Mouse (Mus musculus) thymus, postnatal 0 days (tissue): ENCODE measurements around the gene Abce1. TPM values are rescaled to one million over a fixed set of nuclear protein-coding genes. Genes with fewer than 3 reads are reported as not detected.

ENCODE experiments used
- DNase-seq: peaks from one replicate; pipeline ENCODE4 v3.0.0-alpha.2; 2015; ENCODE audit warnings: low spot score
- polyA plus RNA-seq: library from polyadenylated mRNA; unstranded; fragments of >200 nt; fragmentation: Nextera tagmentation; extraction: Ambion mirVana; gene quantifications from 2 replicates; pipeline ENCODE4 v1.2.1, GENCODE M21; 2015

The Abce1 gene
- polyA plus RNA-seq, 1 experiment from 2014 or later = 68.8 TPM

GRCm38 (mm10) chr8:79641119-79641518 is 70.4 kb downstream of the Abce1 start:
- DNase-seq = no peak

GRCm38 (mm10) chr8:79639586-79640451 is 71.7 kb downstream of the Abce1 start, which contains the start of gene Otud4:
TSS of gene Otud4 (plus strand) at chr8:79639618.
- DNase-seq = peak; percentile 23

- peak; percentile 98 for DNase-seq
Observed at GRCm38 (mm10) chr8:79638707-79639549, 72.6 kb downstream of the Abce1 start.

- peak; percentile 4 for DNase-seq
Observed at GRCm38 (mm10) chr8:79638001-79638706, 73.4 kb downstream of the Abce1 start.

- no peak for DNase-seq
Observed at GRCm38 (mm10) chr8:79637237-79637636, 74.3 kb downstream of the Abce1 start.

- no peak for DNase-seq
Observed at GRCm38 (mm10) chr8:79636151-79636550, 75.4 kb downstream of the Abce1 start.

GRCm38 (mm10) chr8:79635491-79635890 is 76.0 kb downstream of the Abce1 start:
- no peak for DNase-seq

Other genes with a start within 250 kb of the Abce1 start
- 12.1 and 13.8 TPM in 2 replicates for gene Otud4, start 72.1 kb downstream of the Abce1 start, polyA plus RNA-seq
- gene Anapc10, start 80 bp upstream of the Abce1 start, polyA plus RNA-seq = 40.1 and 40.7 TPM in 2 replicates